Mouse (Mus musculus) megakaryocyte-erythroid progenitor cell, adult 5-6 weeks (primary cell): ENCODE results near the gene Cwh43. TPM values are rescaled to one million over a fixed set of nuclear protein-coding genes. Genes with fewer than 3 reads are reported as not detected.

Experiments
- total RNA-seq, 2 experiments: library from RNA; stranded (forward) in 1 of 2; stranded (reverse) in 1 of 2; fragments of 200-1000, 215-1000 nt in 1 of 2; fragments of >200 nt in 1 of 2; fragmentation: Nextera tagmentation in 1 of 2; gene quantifications; 2 replicates each; pipeline ENCODE4 v1.2.3; 2014 to 2017

Gene Cwh43
- total RNA-seq, 2 experiments from 2014 or later = not detected

Other genes with a start within 250 kb of the Cwh43 start
- gene Fryl, start 149.5 kb upstream of the Cwh43 start, total RNA-seq (2014; fragmentation: Nextera tagmentation) = 96.9 and 132 TPM in 2 replicates
- gene Fryl, start 149.5 kb upstream of the Cwh43 start, total RNA-seq (2017) = 45.9 and 90.8 TPM in 2 replicates
- 223 and 270 TPM in 2 replicates for gene Ociad1, start 113.3 kb upstream of the Cwh43 start, total RNA-seq (2014; fragmentation: Nextera tagmentation)
- 192 and 410 TPM in 2 replicates for gene Ociad1, start 113.3 kb upstream of the Cwh43 start, total RNA-seq (2017)
- gene Ociad2, start 65.0 kb upstream of the Cwh43 start, total RNA-seq (2014; fragmentation: Nextera tagmentation) = 2.5 and 14.8 TPM in 2 replicates
- 4.7 and 8.1 TPM in 2 replicates for gene Ociad2, start 65.0 kb upstream of the Cwh43 start, total RNA-seq (2017)
- gene Dcun1d4, start 74.9 kb downstream of the Cwh43 start, total RNA-seq (2014; fragmentation: Nextera tagmentation) = 8.2 and 9.3 TPM in 2 replicates
- 6.2 and 13.4 TPM in 2 replicates for gene Dcun1d4, start 74.9 kb downstream of the Cwh43 start, total RNA-seq (2017)
- gene Lrrc66, start 226.5 kb downstream of the Cwh43 start, total RNA-seq (2014; fragmentation: Nextera tagmentation) = 0.68 and 1.7 TPM in 2 replicates
- 10.7 and 21.4 TPM in 2 replicates for gene Lrrc66, start 226.5 kb downstream of the Cwh43 start, total RNA-seq (2017)
- gene Sgcb, start 241.7 kb downstream of the Cwh43 start, total RNA-seq (2014; fragmentation: Nextera tagmentation) = 2.5 and 4.7 TPM in 2 replicates
- gene Sgcb, start 241.7 kb downstream of the Cwh43 start, total RNA-seq (2017) = 2.7 and 5.7 TPM in 2 replicates
- not detected in 2 replicates for gene Spata18, start 245.3 kb downstream of the Cwh43 start, total RNA-seq (2014; fragmentation: Nextera tagmentation)
- gene Spata18, start 245.3 kb downstream of the Cwh43 start, total RNA-seq (2017) = not detected in 2 replicates